Mouse (Mus musculus): ENCODE data around the gene Trmt5. TPM values are rescaled to one million over a fixed set of nuclear protein-coding genes. Genes with fewer than 3 reads are reported as not detected.

Gene Trmt5
- 18.1 and 19.9 TPM in 2 replicates for polyA plus RNA-seq (2014; fragmentation: Nextera tagmentation; extraction: Ambion mirVana)

DNA sequence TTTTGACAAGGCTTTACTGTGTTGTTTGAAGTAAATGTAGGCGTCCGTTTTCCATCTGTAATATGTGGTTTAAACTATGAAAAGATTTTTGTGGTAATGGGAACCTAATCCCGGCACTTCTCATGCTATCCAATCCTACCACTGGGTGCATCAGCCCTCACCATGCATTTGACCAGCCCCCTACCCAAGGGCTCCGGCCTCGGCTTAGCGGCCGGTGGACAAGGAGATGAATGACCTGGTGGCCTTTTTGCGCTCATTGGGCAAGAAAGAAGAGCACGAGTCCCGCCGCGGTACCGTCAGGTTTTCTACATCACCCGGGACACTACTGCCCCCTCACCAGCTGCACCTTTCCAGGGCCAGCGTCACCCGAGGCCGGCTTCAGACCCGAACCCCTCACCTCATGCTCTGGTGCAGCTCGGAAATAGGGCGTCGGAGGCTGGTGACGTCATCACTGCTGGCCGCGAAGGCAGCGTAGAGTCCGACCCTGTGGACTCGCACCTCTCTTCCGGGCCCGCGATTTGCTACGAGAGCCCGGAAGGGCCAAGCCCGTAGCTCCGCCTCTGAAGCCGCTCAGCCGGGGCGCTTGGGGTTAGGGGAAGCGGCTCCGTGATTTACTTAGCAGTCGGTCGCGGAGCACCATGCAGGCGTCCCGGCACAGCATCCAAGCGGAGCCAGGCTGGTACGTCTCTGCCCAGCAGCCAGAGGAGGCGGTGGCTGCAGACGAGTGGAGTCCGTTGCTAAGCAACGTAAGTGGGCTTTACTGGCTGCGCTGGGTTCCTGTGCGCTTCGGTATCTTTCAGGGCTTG lies at the start of gene Trmt5, which contains the start of gene Slc38a6:
TSS of gene Trmt5 (minus strand) at position 424 of the 806 bp plus-strand sequence.
TSS of gene Slc38a6 (plus strand) at position 493 of the 806 bp plus-strand sequence.
- Histone ChIP-seq H3K4me2 (ENCODE audit: low read length) (peak within 1 kb of the TSS; percentile 78), H3K4me1 (replicated peaks; ENCODE audit: control insufficient read depth, insufficient read depth, low read length) (peaks cover 6% of the 10 kb centered on the region; the same call in 1 of the 2 replicates), H3K36me3 (ENCODE audit: control insufficient read depth, insufficient read depth, low read length) (peaks cover 15% of the 10 kb centered on the region), H3K27ac (ENCODE audit: low read depth) (peak within 1 kb of the TSS; percentile 65), H3K27me3 (replicated peaks; ENCODE audit: control insufficient read depth, insufficient read depth, low read length) (no peaks in the 10 kb centered on the region), H3K4me3 (ENCODE audit: low read depth, low read length) (peak within 1 kb of the TSS; percentile 85), H3K9me3 (ENCODE audit: control insufficient read depth, low read length) (no peaks in the 10 kb centered on the region), H3K9ac (ENCODE audit: low read length) (peak within 1 kb of the TSS; percentile 64)
- peak; percentile 98 for ATAC-seq (replicated peaks; ENCODE audit: low FRiP score, low TSS enrichment, low read depth)
- 1% methylated on average over 53 of the region's 53 CpGs for WGBS
- peak; percentile 97 for DNase-seq (ENCODE audit: low spot score)

DNA sequence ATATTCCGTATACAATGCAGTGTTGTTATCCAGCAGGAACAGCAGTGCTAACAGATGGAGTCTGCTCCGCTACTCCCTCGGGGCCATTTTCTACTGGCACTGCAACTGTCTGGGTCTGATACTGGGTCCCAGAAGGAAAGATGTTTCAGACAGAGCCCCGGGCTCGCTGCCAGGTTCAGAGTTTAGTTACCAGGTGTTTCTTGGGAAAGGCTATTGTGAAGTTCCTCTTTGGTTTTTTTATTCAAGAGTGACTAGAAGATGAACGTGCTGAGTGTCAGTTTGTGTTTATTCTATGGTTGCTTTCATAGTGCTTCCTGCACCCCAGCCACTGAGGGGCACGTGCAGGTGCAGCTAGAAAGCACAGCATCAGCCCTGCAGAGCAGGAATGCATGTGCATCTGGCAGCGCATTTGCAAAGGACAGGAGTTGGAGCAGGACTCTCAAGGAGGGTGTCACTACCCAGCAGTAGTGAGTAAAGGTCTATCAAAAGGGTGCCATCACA lies 47.6 kb upstream of the Trmt5 start:
- DNase-seq (ENCODE audit: low spot score) (peak; percentile 47), ATAC-seq (replicated peaks; ENCODE audit: low FRiP score, low TSS enrichment, low read depth) (no peak)
- no peak overlapping the region for H3K4me2 ChIP-seq (ENCODE audit: low read length)
- no peaks in the 10 kb centered on the region for H3K9me3 ChIP-seq (ENCODE audit: control insufficient read depth, low read length)
- H3K9ac ChIP-seq (ENCODE audit: low read length) = no peak overlapping the region
- H3K27me3 ChIP-seq (replicated peaks; ENCODE audit: control insufficient read depth, insufficient read depth, low read length) = no peaks in the 10 kb centered on the region
- H3K4me1 ChIP-seq (replicated peaks; ENCODE audit: control insufficient read depth, insufficient read depth, low read length) = no peaks in the 10 kb centered on the region
- no peaks in the 10 kb centered on the region for H3K36me3 ChIP-seq (ENCODE audit: control insufficient read depth, insufficient read depth, low read length)
- no peak overlapping the region for H3K4me3 ChIP-seq (ENCODE audit: low read depth, low read length)
- H3K27ac ChIP-seq (ENCODE audit: low read depth) = no peak overlapping the region
- 59% methylated on average over 8 of the region's 8 CpGs for WGBS

DNA sequence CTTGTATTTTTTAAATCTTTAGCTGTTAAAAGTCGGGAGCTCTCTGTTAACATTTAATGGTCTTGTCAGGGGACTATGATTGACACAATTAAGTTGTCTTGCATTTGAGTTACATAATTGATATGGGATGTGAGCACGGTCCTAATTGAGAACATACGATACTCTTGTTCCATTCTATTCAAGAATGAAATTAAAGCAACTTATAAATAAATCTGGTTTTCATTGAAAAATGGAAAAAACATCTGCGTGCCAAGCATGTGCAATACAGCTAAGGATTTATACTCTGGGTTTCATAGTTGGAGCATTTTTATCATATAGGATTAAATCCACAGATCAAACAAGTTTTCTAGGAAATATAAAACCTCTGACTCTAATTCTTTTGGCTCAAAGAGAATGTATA lies 46.2 kb upstream of the Trmt5 start:
- no peak overlapping the region for H3K4me3 ChIP-seq (ENCODE audit: low read depth, low read length)
- DNase-seq (ENCODE audit: low spot score) = no peak
- WGBS = 89% methylated on average over 4 of the region's 4 CpGs
- no peaks in the 10 kb centered on the region for H3K36me3 ChIP-seq (ENCODE audit: control insufficient read depth, insufficient read depth, low read length)
- H3K4me1 ChIP-seq (replicated peaks; ENCODE audit: control insufficient read depth, insufficient read depth, low read length) = no peaks in the 10 kb centered on the region
- no peaks in the 10 kb centered on the region for H3K27me3 ChIP-seq (replicated peaks; ENCODE audit: control insufficient read depth, insufficient read depth, low read length)
- H3K9me3 ChIP-seq (ENCODE audit: control insufficient read depth, low read length) = no peaks in the 10 kb centered on the region
- ATAC-seq (replicated peaks; ENCODE audit: low FRiP score, low TSS enrichment, low read depth) = no peak
- H3K4me2 ChIP-seq (ENCODE audit: low read length) = no peak overlapping the region
- H3K9ac ChIP-seq (ENCODE audit: low read length) = no peak overlapping the region
- H3K27ac ChIP-seq (ENCODE audit: low read depth) = no peak overlapping the region

DNA sequence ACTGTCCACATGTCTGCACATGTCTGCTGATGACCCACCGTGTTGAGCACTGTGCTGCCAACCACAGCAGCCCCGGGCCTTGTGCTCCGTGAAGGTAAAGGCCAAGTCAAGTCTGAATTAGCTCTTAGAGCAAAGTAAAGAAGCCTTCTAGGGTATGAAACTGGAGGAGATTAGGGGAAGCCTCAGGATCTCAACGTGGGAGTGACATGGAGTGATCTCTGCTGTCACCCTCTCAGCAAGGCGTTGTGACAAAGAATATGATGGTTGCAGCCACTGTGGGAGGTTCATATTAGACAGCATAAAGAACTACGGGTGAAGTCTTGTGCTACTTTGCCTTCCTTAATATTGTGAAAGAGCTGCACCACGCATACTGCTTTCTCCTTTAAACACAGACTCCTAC lies 43.7 kb upstream of the Trmt5 start:
- H3K4me1 ChIP-seq (replicated peaks; ENCODE audit: control insufficient read depth, insufficient read depth, low read length) = no peaks in the 10 kb centered on the region
- no peak overlapping the region for H3K9ac ChIP-seq (ENCODE audit: low read length)
- WGBS = 76% methylated on average over 7 of the region's 7 CpGs
- ATAC-seq (replicated peaks; ENCODE audit: low FRiP score, low TSS enrichment, low read depth) (no peak), DNase-seq (ENCODE audit: low spot score) (no peak)
- H3K36me3 ChIP-seq (ENCODE audit: control insufficient read depth, insufficient read depth, low read length) = no peaks in the 10 kb centered on the region
- H3K4me2 ChIP-seq (ENCODE audit: low read length) = no peak overlapping the region
- no peak overlapping the region for H3K27ac ChIP-seq (ENCODE audit: low read depth)
- H3K9me3 ChIP-seq (ENCODE audit: control insufficient read depth, low read length) = no peaks in the 10 kb centered on the region
- H3K27me3 ChIP-seq (replicated peaks; ENCODE audit: control insufficient read depth, insufficient read depth, low read length) = no peaks in the 10 kb centered on the region
- no peak overlapping the region for H3K4me3 ChIP-seq (ENCODE audit: low read depth, low read length)

DNA sequence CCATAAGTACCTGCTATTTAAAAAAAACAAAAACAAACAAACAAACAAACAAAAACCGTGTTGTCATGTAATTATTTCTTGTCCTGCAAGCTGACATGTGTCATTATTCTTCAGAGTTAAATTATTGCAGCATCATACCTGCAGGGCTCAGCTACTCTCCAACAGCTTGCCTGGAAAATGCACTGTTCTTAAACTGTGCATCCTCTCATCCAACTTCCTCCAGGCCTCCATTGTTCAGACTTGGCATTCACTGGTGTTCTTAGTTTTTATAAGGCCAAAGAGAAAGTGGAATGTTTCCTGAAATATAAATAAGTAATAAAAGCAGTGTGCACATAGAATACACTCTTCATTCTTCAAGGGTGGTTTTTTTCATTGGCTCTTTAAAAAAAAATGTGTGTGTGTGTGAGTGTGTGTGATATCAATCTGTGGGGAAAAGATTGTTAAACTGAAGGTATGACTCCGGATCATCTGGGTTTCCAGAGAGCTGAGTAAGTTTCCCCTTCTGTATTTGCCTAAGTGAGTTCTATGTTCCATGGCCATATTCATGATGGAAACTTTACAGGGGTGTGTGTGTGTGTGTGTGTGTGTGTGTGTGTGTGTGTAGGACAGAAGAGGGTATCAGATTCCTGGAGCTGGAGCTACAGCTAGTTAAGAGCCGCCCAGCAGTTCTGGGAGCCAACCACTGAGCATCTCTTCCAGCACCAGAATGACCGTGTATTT lies 42.1 kb upstream of the Trmt5 start:
- no peak overlapping the region for H3K4me2 ChIP-seq (ENCODE audit: low read length)
- H3K9me3 ChIP-seq (ENCODE audit: control insufficient read depth, low read length) = no peaks in the 10 kb centered on the region
- DNase-seq (ENCODE audit: low spot score) (no peak), ATAC-seq (replicated peaks; ENCODE audit: low FRiP score, low TSS enrichment, low read depth) (no peak)
- H3K27ac ChIP-seq (ENCODE audit: low read depth) = no peak overlapping the region
- H3K9ac ChIP-seq (ENCODE audit: low read length) = no peak overlapping the region
- no peaks in the 10 kb centered on the region for H3K27me3 ChIP-seq (replicated peaks; ENCODE audit: control insufficient read depth, insufficient read depth, low read length)
- H3K4me3 ChIP-seq (ENCODE audit: low read depth, low read length) = no peak overlapping the region
- no peaks in the 10 kb centered on the region for H3K36me3 ChIP-seq (ENCODE audit: control insufficient read depth, insufficient read depth, low read length)
- H3K4me1 ChIP-seq (replicated peaks; ENCODE audit: control insufficient read depth, insufficient read depth, low read length) = no peaks in the 10 kb centered on the region
- WGBS = 82% methylated on average over 4 of the region's 4 CpGs

DNA sequence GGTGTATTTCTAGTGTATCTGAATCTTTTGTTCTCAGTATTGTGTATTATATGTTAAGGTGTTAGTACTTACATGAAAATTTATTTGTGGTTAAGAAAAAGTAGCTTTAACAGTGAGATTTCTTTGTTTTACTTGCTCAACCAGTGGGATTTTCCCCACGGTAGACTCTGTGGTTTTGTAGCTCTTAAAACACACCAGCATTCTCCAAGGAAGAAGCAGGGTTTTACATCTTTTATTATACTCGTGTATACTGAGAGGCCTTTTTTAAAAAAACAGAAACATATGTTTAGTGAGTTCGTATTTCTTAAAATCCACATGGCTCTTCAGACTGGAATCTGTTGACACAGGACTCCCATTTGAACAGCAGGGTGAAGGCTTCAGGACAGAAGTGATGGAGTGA lies 40.9 kb upstream of the Trmt5 start:
- H3K9ac ChIP-seq (ENCODE audit: low read length) = no peak overlapping the region
- no peak overlapping the region for H3K4me2 ChIP-seq (ENCODE audit: low read length)
- ATAC-seq (replicated peaks; ENCODE audit: low FRiP score, low TSS enrichment, low read depth) (no peak), DNase-seq (ENCODE audit: low spot score) (no peak)
- no peaks in the 10 kb centered on the region for H3K36me3 ChIP-seq (ENCODE audit: control insufficient read depth, insufficient read depth, low read length)
- no peak overlapping the region for H3K27ac ChIP-seq (ENCODE audit: low read depth)
- H3K4me1 ChIP-seq (replicated peaks; ENCODE audit: control insufficient read depth, insufficient read depth, low read length) = no peaks in the 10 kb centered on the region
- H3K9me3 ChIP-seq (ENCODE audit: control insufficient read depth, low read length) = no peaks in the 10 kb centered on the region
- 71% methylated on average over 3 of the region's 3 CpGs for WGBS
- H3K4me3 ChIP-seq (ENCODE audit: low read depth, low read length) = no peak overlapping the region
- H3K27me3 ChIP-seq (replicated peaks; ENCODE audit: control insufficient read depth, insufficient read depth, low read length) = no peaks in the 10 kb centered on the region

DNA sequence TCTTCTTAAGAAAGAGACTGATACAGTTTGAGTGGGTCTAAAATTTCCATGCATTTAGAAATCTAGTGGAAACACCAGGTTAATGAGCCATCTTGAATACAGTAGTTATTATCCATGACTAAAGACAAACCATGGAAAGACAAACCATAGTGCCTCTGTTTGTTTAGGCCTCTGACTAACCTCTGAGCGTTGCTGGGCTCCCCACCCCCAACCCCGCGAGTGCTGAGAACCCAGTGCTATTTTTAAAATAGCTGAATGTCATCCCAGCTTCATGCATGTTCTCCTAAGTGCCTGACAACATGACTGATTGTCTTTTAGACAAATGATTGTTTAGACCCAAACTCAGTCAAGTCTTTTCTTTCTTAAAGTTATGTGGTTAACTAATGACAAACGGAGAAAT lies 39.1 kb upstream of the Trmt5 start:
- Histone ChIP-seq H3K4me3 (ENCODE audit: low read depth, low read length) (no peak overlapping the region), H3K9me3 (ENCODE audit: control insufficient read depth, low read length) (no peaks in the 10 kb centered on the region), H3K4me2 (ENCODE audit: low read length) (no peak overlapping the region), H3K9ac (ENCODE audit: low read length) (no peak overlapping the region), H3K4me1 (replicated peaks; ENCODE audit: control insufficient read depth, insufficient read depth, low read length) (no peaks in the 10 kb centered on the region), H3K27me3 (replicated peaks; ENCODE audit: control insufficient read depth, insufficient read depth, low read length) (no peaks in the 10 kb centered on the region), H3K27ac (ENCODE audit: low read depth) (no peak overlapping the region), H3K36me3 (ENCODE audit: control insufficient read depth, insufficient read depth, low read length) (no peaks in the 10 kb centered on the region)
- WGBS = 34% methylated on average over 4 of the region's 4 CpGs
- ATAC-seq (replicated peaks; ENCODE audit: low FRiP score, low TSS enrichment, low read depth) (no peak), DNase-seq (ENCODE audit: low spot score) (no peak)

DNA sequence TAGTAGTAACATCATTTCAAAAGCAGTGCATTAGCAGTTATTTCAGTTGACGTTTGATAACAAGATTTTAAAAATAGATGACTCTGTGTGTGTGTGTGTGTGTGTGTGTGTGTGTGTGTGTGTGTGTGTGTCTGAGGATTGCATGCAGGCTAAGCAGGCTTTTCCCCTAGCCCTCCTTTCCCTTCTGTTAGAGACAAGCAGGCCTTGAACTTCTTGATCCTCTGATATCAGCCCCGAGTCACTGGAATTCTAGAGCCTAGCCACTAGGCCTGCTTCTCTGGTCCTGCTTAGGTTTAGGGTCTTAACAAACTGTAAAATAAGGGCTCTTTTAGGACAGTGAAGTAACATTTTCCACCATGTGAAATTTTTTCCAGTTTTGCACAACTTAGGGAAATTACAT lies 38.7 kb upstream of the Trmt5 start:
- no peak overlapping the region for H3K9ac ChIP-seq (ENCODE audit: low read length)
- no peaks in the 10 kb centered on the region for H3K27me3 ChIP-seq (replicated peaks; ENCODE audit: control insufficient read depth, insufficient read depth, low read length)
- no peaks in the 10 kb centered on the region for H3K36me3 ChIP-seq (ENCODE audit: control insufficient read depth, insufficient read depth, low read length)
- ATAC-seq (replicated peaks; ENCODE audit: low FRiP score, low TSS enrichment, low read depth) (no peak), DNase-seq (ENCODE audit: low spot score) (no peak)
- no peak overlapping the region for H3K4me2 ChIP-seq (ENCODE audit: low read length)
- no peaks in the 10 kb centered on the region for H3K9me3 ChIP-seq (ENCODE audit: control insufficient read depth, low read length)
- H3K27ac ChIP-seq (ENCODE audit: low read depth) = no peak overlapping the region
- 53% methylated on average over 2 of the region's 2 CpGs for WGBS
- no peak overlapping the region for H3K4me3 ChIP-seq (ENCODE audit: low read depth, low read length)
- no peaks in the 10 kb centered on the region for H3K4me1 ChIP-seq (replicated peaks; ENCODE audit: control insufficient read depth, insufficient read depth, low read length)

Measured in intestine, embryonic 14.5 days (tissue).